Mouse (Mus musculus) kidney, adult 2 months (tissue): ENCODE measurements around the gene 2310003L06Rik. TPM values are rescaled to one million over a fixed set of nuclear protein-coding genes. Genes with fewer than 3 reads are reported as not detected.

Source experiments
- DNase-seq: peaks from one replicate; pipeline ENCODE4 v3.0.0; 2021
- H3K27ac ChIP-seq: fragments of 200-500 bp; 2 replicates; pipeline ENCODE4 v1.5.1; 2012; ENCODE audit warnings: low read depth, low read length, control low read depth, inconsistent platforms; ENCODE audit not compliant: insufficient read depth
- H3K27me3 ChIP-seq: fragments of 200-500 bp; replicated peaks from 2 replicates; pipeline ENCODE4 v1.6.1; 2012; ENCODE audit warnings: mild to moderate bottlenecking, moderate library complexity, low read length, inconsistent platforms; ENCODE audit not compliant: control insufficient read depth, insufficient read depth
- H3K36me3 ChIP-seq: fragments of 200-500 bp; 2 replicates; pipeline ENCODE4 v1.6.1; 2012; ENCODE audit warnings: mild to moderate bottlenecking, moderate library complexity, low read length, inconsistent platforms; ENCODE audit not compliant: control insufficient read depth, insufficient read depth
- H3K4me1 ChIP-seq: fragments of 200-500 bp; 2 replicates; pipeline ENCODE4 v1.6.1; 2011; ENCODE audit warnings: low read length; ENCODE audit not compliant: control insufficient read depth, insufficient read depth
- H3K4me3 ChIP-seq: fragments of 200-500 bp; 2 replicates; pipeline ENCODE4 v1.5.1; 2011; ENCODE audit warnings: mild to moderate bottlenecking, low read depth, low read length, control low read depth; ENCODE audit not compliant: insufficient read depth
- CTCF ChIP-seq: fragments of 200-500 bp; conservative IDR thresholded peaks from 2 replicates; pipeline ENCODE4 v1.5.1; 2011; ENCODE audit warnings: low read depth, mild to moderate bottlenecking, control low read depth, low read length, moderate library complexity, mixed read lengths; ENCODE audit not compliant: insufficient read depth, insufficient read length
- POLR2A ChIP-seq: fragments of 200-500 bp; IDR thresholded peaks from one replicate; pipeline ENCODE4 v1.6.1; 2011; ENCODE audit warnings: low read depth, low read length, control low read depth
- WGBS: fragments of 180-500 bp; shearing (Covaris S2); methylation state at CpG from one replicate; pipeline ENCODE4 v1.1.7; 2018; 5-methylcytosine and 5-hydroxymethylcytosine counted together
- polyA plus RNA-seq: library from polyadenylated mRNA; depleted of rRNA; stranded (reverse); fragments of >200 nt; gene quantifications from 2 replicates; pipeline ENCODE4 v1.2.3, GENCODE M21; 2012; rRNA removed

2310003L06Rik gene
- not detected in 2 replicates for polyA plus RNA-seq

DNA sequence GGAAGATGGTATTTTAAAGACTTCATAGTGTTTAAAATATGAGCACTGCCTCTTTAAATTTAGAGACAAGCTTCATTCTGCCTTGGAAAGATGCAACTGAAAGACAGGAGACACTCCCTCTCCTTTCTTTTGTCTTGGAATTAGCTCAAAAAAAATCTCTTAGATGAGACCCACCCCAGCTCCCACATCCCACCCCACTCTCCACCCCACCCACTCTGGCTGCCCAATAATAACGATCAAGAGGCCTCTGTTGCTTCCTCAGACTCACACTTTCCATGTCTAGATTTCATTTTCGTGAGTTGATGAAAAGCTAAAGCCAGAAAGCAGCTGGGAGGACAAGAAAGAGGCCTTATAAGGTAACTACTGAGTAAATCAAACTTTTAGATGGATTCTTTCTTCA, at the start of gene 2310003L06Rik, which contains the start of gene Gm28434:
Gene 2310003L06Rik (plus strand): TSS at position 259 of the 400 bp plus-strand sequence.
Gene Gm28434 (plus strand): TSS at position 317 of the 400 bp plus-strand sequence.
- H3K27me3 ChIP-seq = no peaks in the 10 kb centered on the region
- H3K4me1 ChIP-seq = no peaks in the 10 kb centered on the region
- 43% methylated on average over 2 of the region's 2 CpGs for WGBS
- no peaks in the 10 kb centered on the region for H3K36me3 ChIP-seq
- no peak for TF ChIP-seq POLR2A
- no peak for TF ChIP-seq CTCF
- no peak within 1 kb of the TSS for H3K4me3 ChIP-seq
- H3K27ac ChIP-seq = no peak within 1 kb of the TSS
- DNase-seq = no peak

DNA sequence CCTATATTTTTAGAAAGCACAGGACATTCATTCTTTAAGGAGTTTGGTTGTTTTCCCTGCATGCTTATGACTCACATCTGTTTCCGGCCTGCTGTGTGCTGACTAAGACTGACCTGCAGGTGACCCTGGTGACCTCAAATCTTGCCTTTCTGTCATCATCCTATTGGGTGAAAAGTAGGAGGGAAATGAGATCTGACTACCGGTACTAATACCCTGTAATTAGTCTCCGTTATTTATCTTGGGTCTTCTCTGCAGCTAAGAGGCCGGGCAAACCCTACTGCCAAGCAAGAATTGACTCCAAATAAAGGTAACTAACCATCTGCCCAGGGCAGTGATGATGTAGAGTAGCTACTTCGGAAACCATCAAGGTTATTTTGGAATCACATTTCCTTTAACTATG, 43.9 kb upstream of the 2310003L06Rik start, which contains the start of gene Csn3:
Gene Csn3 (plus strand): TSS at position 208 of the 400 bp plus-strand sequence.
- no peaks in the 10 kb centered on the region for H3K27me3 ChIP-seq
- DNase-seq = no peak
- no peak for TF ChIP-seq CTCF
- TF ChIP-seq POLR2A = no peak
- WGBS = 31% methylated on average over 5 of the region's 5 CpGs
- H3K27ac ChIP-seq = no peak within 1 kb of the TSS
- H3K36me3 ChIP-seq = no peaks in the 10 kb centered on the region
- H3K4me1 ChIP-seq = no peaks in the 10 kb centered on the region
- no peak within 1 kb of the TSS for H3K4me3 ChIP-seq

DNA sequence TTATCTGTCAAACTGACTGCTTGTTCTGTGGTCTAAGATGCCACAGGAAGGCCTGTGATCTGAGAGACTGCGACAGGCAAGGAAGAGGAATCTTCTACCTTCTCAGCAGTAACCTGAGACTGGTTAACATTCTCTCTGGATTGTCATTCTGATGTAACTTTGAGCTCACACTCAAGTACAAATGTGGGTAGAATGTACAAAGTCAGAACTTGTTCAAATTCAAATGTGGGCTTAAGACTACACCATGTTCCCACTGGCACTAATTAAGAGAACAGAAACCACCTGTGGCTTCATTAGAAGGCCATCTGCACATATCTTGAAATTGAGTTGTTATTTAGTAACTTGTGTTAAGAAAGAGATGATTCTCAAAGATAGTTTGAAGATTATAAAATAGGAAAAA, 37.7 kb upstream of the 2310003L06Rik start:
- no peaks in the 10 kb centered on the region for H3K4me1 ChIP-seq
- WGBS = 56% methylated on average over 1 of the region's 1 CpGs
- DNase-seq = no peak

DNA sequence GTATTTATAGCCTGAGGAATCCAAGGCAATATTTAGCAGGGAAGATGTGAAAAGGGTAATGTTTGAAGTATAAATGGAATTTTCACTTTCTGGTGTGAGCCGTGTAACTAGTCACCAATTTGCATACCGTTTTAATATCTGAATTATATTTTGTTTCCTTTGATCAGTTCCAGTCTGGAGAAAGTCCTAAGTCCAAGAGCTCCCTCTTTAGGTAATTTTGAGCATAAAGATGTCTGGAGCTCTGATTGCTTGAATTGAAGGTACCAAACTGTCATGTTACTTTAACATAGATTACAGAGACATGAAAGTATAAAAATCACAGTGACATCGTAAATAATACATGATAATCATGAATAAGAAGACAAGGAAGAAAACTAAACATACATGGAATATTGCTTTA, 28.5 kb upstream of the 2310003L06Rik start:
- WGBS = 30% methylated on average over 3 of the region's 3 CpGs

More for the DNA sequence above, 37.7 kb upstream of the 2310003L06Rik start:
- TF ChIP-seq CTCF (no peak), POLR2A (no peak)
- H3K27me3 ChIP-seq = no peaks in the 10 kb centered on the region
- H3K36me3 ChIP-seq = no peaks in the 10 kb centered on the region
- H3K27ac ChIP-seq = no peak overlapping the region
- H3K4me3 ChIP-seq = no peak overlapping the region

DNA sequence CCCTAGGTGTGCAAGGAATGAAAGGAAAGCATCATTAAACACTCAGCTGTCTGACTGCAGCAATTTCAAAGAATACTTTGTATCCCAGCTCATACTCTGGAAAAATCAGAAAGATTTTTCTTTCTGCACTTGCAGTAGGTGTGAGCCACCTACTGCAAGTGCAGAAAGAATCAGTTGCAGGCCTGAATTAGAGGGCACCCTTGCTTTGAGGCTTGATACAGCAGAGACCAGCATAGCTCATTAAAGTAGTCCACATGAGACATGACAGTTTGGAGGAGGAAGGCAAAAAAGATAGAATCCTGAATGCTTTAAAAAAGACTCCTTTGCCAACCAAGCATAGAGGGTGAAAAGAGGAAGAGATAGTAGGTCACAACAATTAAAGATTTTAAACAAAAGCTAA, 26.7 kb upstream of the 2310003L06Rik start:
- DNase-seq = no peak
- H3K36me3 ChIP-seq = no peaks in the 10 kb centered on the region
- no peaks in the 10 kb centered on the region for H3K4me1 ChIP-seq
- no peak overlapping the region for H3K4me3 ChIP-seq
- H3K27me3 ChIP-seq = no peaks in the 10 kb centered on the region
- TF ChIP-seq POLR2A (no peak), CTCF (no peak)
- no peak overlapping the region for H3K27ac ChIP-seq

More for the DNA sequence above, 28.5 kb upstream of the 2310003L06Rik start:
- TF ChIP-seq POLR2A (no peak), CTCF (no peak)
- Histone ChIP-seq H3K27ac (no peak overlapping the region), H3K27me3 (no peaks in the 10 kb centered on the region), H3K4me1 (no peaks in the 10 kb centered on the region), H3K4me3 (no peak overlapping the region), H3K36me3 (no peaks in the 10 kb centered on the region)
- no peak for DNase-seq

DNA sequence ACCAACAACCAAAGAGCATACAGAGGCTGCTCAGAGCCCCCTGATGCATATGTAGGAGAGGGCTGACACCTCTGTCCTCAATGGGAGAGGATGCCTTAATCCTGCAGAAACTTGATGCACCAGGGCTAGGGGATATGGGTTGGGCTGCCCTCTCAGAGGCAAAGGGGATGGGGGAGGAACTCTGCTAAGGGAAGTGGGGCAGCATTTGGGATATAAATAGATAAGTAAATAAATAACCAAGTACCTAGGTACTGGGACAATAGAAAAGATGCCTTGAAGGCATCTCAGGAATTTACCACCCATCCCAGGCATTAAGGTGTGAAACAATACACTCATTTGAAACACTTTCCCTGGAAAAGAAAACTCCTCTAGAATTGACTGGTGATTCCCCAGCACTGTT, 17.4 kb upstream of the 2310003L06Rik start:
- no peaks in the 10 kb centered on the region for H3K36me3 ChIP-seq
- DNase-seq = no peak
- TF ChIP-seq POLR2A = no peak
- TF ChIP-seq CTCF = no peak
- H3K27ac ChIP-seq = no peak overlapping the region
- no peak overlapping the region for H3K4me3 ChIP-seq
- H3K4me1 ChIP-seq = no peaks in the 10 kb centered on the region
- no peaks in the 10 kb centered on the region for H3K27me3 ChIP-seq

DNA sequence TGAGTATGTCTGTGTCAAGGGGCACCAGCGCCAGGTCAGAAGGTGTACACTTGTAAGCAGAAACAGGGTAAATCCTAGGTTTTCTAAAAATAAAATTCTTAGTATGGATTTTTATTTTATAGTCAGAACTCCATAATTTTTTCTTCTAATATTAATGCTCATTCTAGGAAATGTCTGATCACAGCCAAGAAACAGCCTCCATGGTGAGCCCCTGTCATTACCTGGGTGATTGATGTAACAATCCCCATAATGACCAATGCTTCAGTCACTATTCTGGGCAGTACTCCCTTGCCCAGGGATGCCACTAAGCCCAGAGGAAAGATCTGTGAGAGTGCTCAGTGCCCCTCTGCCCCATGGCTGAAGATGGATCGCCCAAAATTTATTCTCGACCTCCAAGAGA, 9.9 kb downstream of the 2310003L06Rik start, which contains the start of gene Cabs1:
Gene Cabs1 (plus strand): TSS at position 301 of the 400 bp plus-strand sequence.
- Histone ChIP-seq H3K27ac (no peak within 1 kb of the TSS), H3K4me3 (no peak within 1 kb of the TSS), H3K27me3 (no peaks in the 10 kb centered on the region), H3K36me3 (no peaks in the 10 kb centered on the region), H3K4me1 (no peaks in the 10 kb centered on the region)
- WGBS = 78% methylated on average over 3 of the region's 3 CpGs
- no peak for TF ChIP-seq POLR2A
- TF ChIP-seq CTCF = no peak
- no peak for DNase-seq
